Comparison of ENCODE assay signal across 20 mouse cellular contexts in genomic region chr17:44212960-44213619, GRCm38 (mm10).
"Had no signal": no experiment of that assay in that cellular context is flagged by ENCODE, and none has a peak within 500 bp of the region (broad histone marks: within the 10 kb centered on the region; RNA-seq: fewer than 3 reads in every experiment).

No protein-coding gene starts in this region.

- H3K36me3 ChIP-seq: liver, embryonic 13.5 days; liver, embryonic 15.5 days; midbrain, embryonic 10.5 days; midbrain, embryonic 12.5 days; neural tube, embryonic 13.5 days; neural tube, embryonic 15.5 days had no signal

- ATAC-seq: liver, postnatal 0 days; midbrain, embryonic 16.5 days had no signal

- H3K9me3 ChIP-seq: liver, embryonic 13.5 days; liver, embryonic 15.5 days; midbrain, embryonic 10.5 days; midbrain, embryonic 12.5 days; neural tube, embryonic 13.5 days; neural tube, embryonic 15.5 days had no signal

- H3K27ac ChIP-seq: liver, embryonic 13.5 days; liver, embryonic 15.5 days; midbrain, embryonic 10.5 days; midbrain, embryonic 12.5 days; neural tube, embryonic 13.5 days; neural tube, embryonic 15.5 days had no signal

- H3K9ac ChIP-seq: liver, embryonic 13.5 days; liver, embryonic 15.5 days; liver, postnatal 0 days; midbrain, embryonic 12.5 days; neural tube, embryonic 13.5 days; neural tube, embryonic 15.5 days had no signal

- H3K4me1 ChIP-seq: liver, embryonic 13.5 days; liver, embryonic 15.5 days; midbrain, embryonic 10.5 days; midbrain, embryonic 12.5 days; neural tube, embryonic 13.5 days; neural tube, embryonic 15.5 days had no signal

- H3K4me3 ChIP-seq: liver, embryonic 13.5 days; liver, embryonic 15.5 days; midbrain, embryonic 10.5 days; midbrain, embryonic 12.5 days; myocyte; neural tube, embryonic 13.5 days; neural tube, embryonic 15.5 days had no signal

- H3K27me3 ChIP-seq: liver, embryonic 13.5 days; liver, embryonic 15.5 days; midbrain, embryonic 12.5 days; neural tube, embryonic 13.5 days; neural tube, embryonic 15.5 days had no signal

- DNase-seq: liver; liver, embryonic 13.5 days; liver, postnatal 0 days; midbrain, embryonic 14.5 days; retina, postnatal 1 day; right cerebral cortex, adult 18-20 months; right cerebral cortex, postnatal 25 days; right cerebral cortex, postnatal 4 days; spleen, adult 18-20 months; thymus, adult 18-20 months; thymus, postnatal 14 days; thymus, postnatal 36 days had no signal

- H3K4me2 ChIP-seq: liver, embryonic 11.5 days; liver, embryonic 13.5 days; liver, embryonic 15.5 days; midbrain, embryonic 12.5 days; neural tube, embryonic 13.5 days; neural tube, embryonic 15.5 days had no signal
